Mouse (Mus musculus): Measurements from ENCODE around the gene Pdxdc1. TPM values are rescaled to one million over a fixed set of nuclear protein-coding genes. Genes with fewer than 3 reads are reported as not detected.
"Not testable (repeated sequence)": the region's sequence is repeated elsewhere in the genome, so short reads cannot be mapped to it uniquely, and the experiment has no call there.

Pdxdc1 gene
- polyA plus RNA-seq, 1 experiment from 2014 or later, result 96.6 TPM

GRCm38 (mm10) chr16:13796746-13797175 is 106.2 kb downstream of the Pdxdc1 start:
- no peak for TF ChIP-seq CTCF (IDR thresholded peaks at IDR 0.05; ENCODE audit: low read depth)
- H3K9ac ChIP-seq, result no peak overlapping the region
- no peak overlapping the region for H3K27ac ChIP-seq (ENCODE audit: low read depth)
- 92% methylated on average over 5 of the region's 5 CpGs for WGBS
- H3K9me3 ChIP-seq (ENCODE audit: low read depth, low read length), result no peaks in the 10 kb centered on the region
- no peaks in the 10 kb centered on the region for H3K4me1 ChIP-seq (ENCODE audit: insufficient read depth)
- ATAC-seq (ENCODE audit: insufficient read depth) (no peak), DNase-seq (no peak)
- no peak overlapping the region for H3K4me2 ChIP-seq
- H3K27me3 ChIP-seq (ENCODE audit: insufficient read depth, low read length), result no peaks in the 10 kb centered on the region
- H3K4me3 ChIP-seq (ENCODE audit: low read depth, low read length), result no peak overlapping the region
- H3K36me3 ChIP-seq (ENCODE audit: insufficient read depth), result peaks cover 90% of the 10 kb centered on the region

GRCm38 (mm10) chr16:13793441-13793840 is 109.5 kb downstream of the Pdxdc1 start:
- not testable (repeated sequence) for H3K27ac ChIP-seq (ENCODE audit: low read depth); H3K27me3 ChIP-seq (ENCODE audit: insufficient read depth, low read length); H3K4me3 ChIP-seq (ENCODE audit: low read depth, low read length); H3K9ac ChIP-seq; DNase-seq; H3K4me1 ChIP-seq (ENCODE audit: insufficient read depth); ATAC-seq (ENCODE audit: insufficient read depth); H3K9me3 ChIP-seq (ENCODE audit: low read depth, low read length); H3K4me2 ChIP-seq
- 98% methylated on average over 2 of the region's 2 CpGs for WGBS
- peaks cover 89% of the 10 kb centered on the region for H3K36me3 ChIP-seq (ENCODE audit: insufficient read depth)

GRCm38 (mm10) chr16:13785932-13786331 is 117.0 kb downstream of the Pdxdc1 start:
- Histone ChIP-seq H3K4me1 (ENCODE audit: insufficient read depth) (0 out of 2 replicates have a peak, but pooled peaks cover 2% of the 10 kb centered on the region), H3K27ac (ENCODE audit: low read depth) (no peak overlapping the region), H3K9ac (no peak overlapping the region), H3K4me3 (ENCODE audit: low read depth, low read length) (no peak overlapping the region), H3K4me2 (no peak overlapping the region), H3K9me3 (ENCODE audit: low read depth, low read length) (no peaks in the 10 kb centered on the region), H3K36me3 (ENCODE audit: insufficient read depth) (peaks cover 76% of the 10 kb centered on the region), H3K27me3 (ENCODE audit: insufficient read depth, low read length) (no peaks in the 10 kb centered on the region)
- no peak for ATAC-seq (ENCODE audit: insufficient read depth)
- DNase-seq, result no peak
- 85% methylated on average over 3 of the region's 3 CpGs for WGBS
- no peak for TF ChIP-seq CTCF (IDR thresholded peaks at IDR 0.05; ENCODE audit: low read depth)

Small RNA genes lying within 50 kb of the gene (microRNA-seq; reads per million reads assigned to microRNA genes)
- not detected for gene Gm27734 (ENCODE audit: borderline number of aligned reads)

Other genes starting within 250 kb of the Pdxdc1 start
- gene Parn, start 235.0 kb downstream of the Pdxdc1 start, polyA plus RNA-seq (2014; fragmentation: Nextera tagmentation; extraction: Ambion mirVana), result 40.9 and 41.7 TPM in 2 replicates
- 41.2 and 42.2 TPM in 2 replicates for gene Bfar, start 231.3 kb downstream of the Pdxdc1 start, polyA plus RNA-seq (2014; fragmentation: Nextera tagmentation; extraction: Ambion mirVana)
- gene 3110001I22Rik, start 231.2 kb downstream of the Pdxdc1 start, polyA plus RNA-seq (2014; fragmentation: Nextera tagmentation; extraction: Ambion mirVana), result 6.2 and 6.6 TPM in 2 replicates
- 0.68 and 0.93 TPM in 2 replicates for gene Pla2g10, start 172.1 kb downstream of the Pdxdc1 start, polyA plus RNA-seq (2014; fragmentation: Nextera tagmentation; extraction: Ambion mirVana)
- gene Rrn3, start 122.4 kb downstream of the Pdxdc1 start, polyA plus RNA-seq (2014; fragmentation: Nextera tagmentation; extraction: Ambion mirVana), result 63.8 and 66.1 TPM in 2 replicates
- 154 and 162 TPM in 2 replicates for gene Ntan1, start 84.3 kb downstream of the Pdxdc1 start, polyA plus RNA-seq (2014; fragmentation: Nextera tagmentation; extraction: Ambion mirVana)
- 5.9 and 7.8 TPM in 2 replicates for gene Mpv17l, start within 50 bp of the Pdxdc1 start, polyA plus RNA-seq (2014; fragmentation: Nextera tagmentation; extraction: Ambion mirVana)
- 0.31 and 0.55 TPM in 2 replicates for gene 2900011O08Rik, start 83.5 kb upstream of the Pdxdc1 start, polyA plus RNA-seq (2014; fragmentation: Nextera tagmentation; extraction: Ambion mirVana)
- not detected in 2 replicates for gene Ifitm7, start 83.8 kb upstream of the Pdxdc1 start, polyA plus RNA-seq (2014; fragmentation: Nextera tagmentation; extraction: Ambion mirVana)